Mouse (Mus musculus): ENCODE measurements at regions not wholly inside any gene's neighbourhood (a gene's known extent, or its start where the extent isn't known, plus 50 kb on each side); places are given as distances from the start of the nearest gene placed in this dataset.

- DNase-seq (ENCODE audit: low spot score) = peak; percentile 84
Measured at GRCm38 (mm10) chr5:121078531-121078930, 68.6 kb upstream of the Rph3a start.

GRCm38 (mm10) chr5:121076741-121077140 lies 66.8 kb upstream of the Rph3a start:
- DNase-seq (ENCODE audit: low spot score) = no peak

GRCm38 (mm10) chr5:121068821-121069220 lies 58.9 kb upstream of the Rph3a start:
- peak; percentile 54 for DNase-seq (ENCODE audit: low spot score)

- DNase-seq (ENCODE audit: low spot score) = no peak
Measured at GRCm38 (mm10) chr5:121064721-121065120, 54.8 kb upstream of the Rph3a start.

GRCm38 (mm10) chr5:121062930-121063584 lies 53.2 kb upstream of the Rph3a start:
- DNase-seq (ENCODE audit: low spot score) = peak; percentile 30

- no peak for DNase-seq (ENCODE audit: low spot score)
Measured at GRCm38 (mm10) chr5:121061688-121062087, 51.8 kb upstream of the Rph3a start.

Data from embryo, embryonic 10.5 days (tissue).